Mouse (Mus musculus): ENCODE data around the gene Ephx1.

DNA sequence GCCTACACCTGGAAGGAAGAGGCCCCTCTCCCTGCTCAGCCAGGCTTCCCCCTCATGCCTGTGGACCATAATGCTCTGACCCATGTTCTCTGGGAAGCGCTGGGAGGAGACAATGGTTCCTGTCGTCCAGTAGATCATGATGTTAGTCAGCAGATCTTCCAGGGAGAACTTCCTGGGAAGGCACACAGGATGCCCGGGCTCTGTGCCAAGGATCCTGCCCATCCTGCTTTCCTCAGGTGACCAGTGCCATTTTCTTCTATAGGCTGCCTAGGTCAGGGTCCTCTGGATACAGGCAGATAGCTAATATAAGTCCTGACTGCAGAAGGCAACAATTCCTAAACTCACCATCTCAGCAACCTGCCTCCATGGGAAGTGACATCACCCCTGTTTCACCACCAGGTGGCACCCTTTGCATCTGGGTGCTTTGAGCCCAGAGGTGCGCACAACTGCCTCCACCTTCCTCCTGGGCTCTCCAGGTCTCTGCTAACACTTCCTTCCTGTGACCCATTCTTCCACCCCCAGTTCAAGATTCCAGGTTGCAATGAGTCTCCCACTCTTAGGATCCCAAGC lies 44.5 kb downstream of the Ephx1 start:
- TF ChIP-seq CTCF (IDR thresholded peaks at IDR 0.05; ENCODE audit: control insufficient read depth, insufficient read depth, insufficient replicate concordance, low read depth, low read length): peak; percentile 88; the same call in 1 of the 2 replicates
- TF ChIP-seq POLR2A (IDR thresholded peaks at IDR 0.05; ENCODE audit: control insufficient read depth, low read depth, low read length): no peak
